Mouse (Mus musculus): ENCODE data around the gene Prr29. TPM values are rescaled to one million over a fixed set of nuclear protein-coding genes. Genes with fewer than 3 reads are reported as not detected.
A peak's percentile ranks its signal among the peaks of the same experiment; 100 is the strongest.

Prr29 gene
- polyA plus RNA-seq, 1 experiment: not detected

GRCm38 (mm10) chr11:106383051-106383790 lies 17.9 kb downstream of the Prr29 start:
- TF ChIP-seq USF1 (IDR thresholded peaks at IDR 0.05; ENCODE audit: low read depth): no peak
- TF ChIP-seq FOSL1 (IDR thresholded peaks at IDR 0.05; ENCODE audit: insufficient read depth, low read length, poor library complexity, severe bottlenecking): no peak
- no peak for TF ChIP-seq CEBPB (IDR thresholded peaks at IDR 0.05; ENCODE audit: low read depth)
- TF ChIP-seq MYOD1 (IDR thresholded peaks at IDR 0.05; ENCODE audit: control insufficient read depth, insufficient read length, low read depth): no peak
- no peak for TF ChIP-seq MAX (IDR thresholded peaks at IDR 0.05)
- TF ChIP-seq CTCF (IDR thresholded peaks at IDR 0.05; ENCODE audit: control insufficient read depth, insufficient read depth, insufficient read length): no peak
- TF ChIP-seq MYOG (IDR thresholded peaks at IDR 0.05; ENCODE audit: control insufficient read depth, extremely low read depth, insufficient read length): no peak
- Histone ChIP-seq H3K79me3 (ENCODE audit: low read depth) (no peaks in the 10 kb centered on the region), H3K27me3 (ENCODE audit: control insufficient read depth, insufficient read depth, insufficient read length) (peaks cover 18% of the 10 kb centered on the region), H3K36me3 (ENCODE audit: control insufficient read depth, insufficient read depth) (no peaks in the 10 kb centered on the region), H3K79me2 (ENCODE audit: control insufficient read depth, insufficient read depth) (no peaks in the 10 kb centered on the region), H3ac (ENCODE audit: control insufficient read depth, insufficient read length, low read depth) (no peak overlapping the region), H3K4me3 (ENCODE audit: insufficient read depth, poor library complexity, severe bottlenecking) (no peak overlapping the region)

- Histone ChIP-seq H3K4me3 (ENCODE audit: insufficient read depth, poor library complexity, severe bottlenecking) (no peak overlapping the region), H3K27me3 (ENCODE audit: control insufficient read depth, insufficient read depth, insufficient read length) (no peaks in the 10 kb centered on the region), H3K79me2 (ENCODE audit: control insufficient read depth, insufficient read depth) (no peaks in the 10 kb centered on the region), H3K79me3 (ENCODE audit: low read depth) (no peaks in the 10 kb centered on the region), H3ac (ENCODE audit: control insufficient read depth, insufficient read length, low read depth) (no peak overlapping the region), H3K36me3 (ENCODE audit: control insufficient read depth, insufficient read depth) (no peaks in the 10 kb centered on the region)
- TF ChIP-seq MYOD1 (IDR thresholded peaks at IDR 0.05; ENCODE audit: control insufficient read depth, insufficient read length, low read depth): no peak
- TF ChIP-seq FOSL1 (IDR thresholded peaks at IDR 0.05; ENCODE audit: insufficient read depth, low read length, poor library complexity, severe bottlenecking): no peak
- TF ChIP-seq CTCF (IDR thresholded peaks at IDR 0.05; ENCODE audit: control insufficient read depth, insufficient read depth, insufficient read length): no peak
- no peak for TF ChIP-seq MYOG (IDR thresholded peaks at IDR 0.05; ENCODE audit: control insufficient read depth, extremely low read depth, insufficient read length)
- no peak for TF ChIP-seq CEBPB (IDR thresholded peaks at IDR 0.05; ENCODE audit: low read depth)
- no peak for TF ChIP-seq USF1 (IDR thresholded peaks at IDR 0.05; ENCODE audit: low read depth)
- no peak for TF ChIP-seq MAX (IDR thresholded peaks at IDR 0.05)
These were observed 21.1 kb downstream of the Prr29 start for GRCm38 (mm10) chr11:106386409-106386808.

GRCm38 (mm10) chr11:106387020-106387419 lies 21.7 kb downstream of the Prr29 start:
- no peaks in the 10 kb centered on the region for H3K36me3 ChIP-seq (ENCODE audit: control insufficient read depth, insufficient read depth)
- H3K79me3 ChIP-seq (ENCODE audit: low read depth): no peaks in the 10 kb centered on the region
- TF ChIP-seq MYOG (IDR thresholded peaks at IDR 0.05; ENCODE audit: control insufficient read depth, extremely low read depth, insufficient read length): no peak
- TF ChIP-seq MYOD1 (IDR thresholded peaks at IDR 0.05; ENCODE audit: control insufficient read depth, insufficient read length, low read depth): no peak
- no peak for TF ChIP-seq MAX (IDR thresholded peaks at IDR 0.05)
- TF ChIP-seq CEBPB (IDR thresholded peaks at IDR 0.05; ENCODE audit: low read depth): no peak
- TF ChIP-seq USF1 (IDR thresholded peaks at IDR 0.05; ENCODE audit: low read depth): no peak
- no peak for TF ChIP-seq FOSL1 (IDR thresholded peaks at IDR 0.05; ENCODE audit: insufficient read depth, low read length, poor library complexity, severe bottlenecking)
- no peak overlapping the region for H3K4me3 ChIP-seq (ENCODE audit: insufficient read depth, poor library complexity, severe bottlenecking)
- no peak overlapping the region for H3ac ChIP-seq (ENCODE audit: control insufficient read depth, insufficient read length, low read depth)
- no peaks in the 10 kb centered on the region for H3K79me2 ChIP-seq (ENCODE audit: control insufficient read depth, insufficient read depth)
- H3K27me3 ChIP-seq (ENCODE audit: control insufficient read depth, insufficient read depth, insufficient read length): no peaks in the 10 kb centered on the region

GRCm38 (mm10) chr11:106387791-106388216 lies 22.5 kb downstream of the Prr29 start, which contains the start of gene Icam2:
TSS of gene Icam2 (minus strand) at chr11:106388075.
- Histone ChIP-seq H3K27me3 (ENCODE audit: control insufficient read depth, insufficient read depth, insufficient read length) (no peaks in the 10 kb centered on the region), H3K79me3 (ENCODE audit: low read depth) (no peaks in the 10 kb centered on the region), H3K36me3 (ENCODE audit: control insufficient read depth, insufficient read depth) (no peaks in the 10 kb centered on the region), H3ac (ENCODE audit: control insufficient read depth, insufficient read length, low read depth) (no peak within 1 kb of the TSS), H3K4me3 (ENCODE audit: insufficient read depth, poor library complexity, severe bottlenecking) (no peak within 1 kb of the TSS), H3K79me2 (ENCODE audit: control insufficient read depth, insufficient read depth) (no peaks in the 10 kb centered on the region)
- TF ChIP-seq FOSL1 (IDR thresholded peaks at IDR 0.05; ENCODE audit: insufficient read depth, low read length, poor library complexity, severe bottlenecking): no peak
- peak; percentile 18 for TF ChIP-seq USF1 (IDR thresholded peaks at IDR 0.05; ENCODE audit: low read depth)

- Histone ChIP-seq H3K36me3 (ENCODE audit: control insufficient read depth, insufficient read depth) (peaks cover 4% of the 10 kb centered on the region), H3K27me3 (ENCODE audit: control insufficient read depth, insufficient read depth, insufficient read length) (no peaks in the 10 kb centered on the region), H3ac (ENCODE audit: control insufficient read depth, insufficient read length, low read depth) (no peak overlapping the region), H3K79me2 (ENCODE audit: control insufficient read depth, insufficient read depth) (no peaks in the 10 kb centered on the region), H3K79me3 (ENCODE audit: low read depth) (no peaks in the 10 kb centered on the region), H3K4me3 (ENCODE audit: insufficient read depth, poor library complexity, severe bottlenecking) (no peak overlapping the region)
- TF ChIP-seq CEBPB (IDR thresholded peaks at IDR 0.05; ENCODE audit: low read depth): no peak
- no peak for TF ChIP-seq CTCF (IDR thresholded peaks at IDR 0.05; ENCODE audit: control insufficient read depth, insufficient read depth, insufficient read length)
- no peak for TF ChIP-seq FOSL1 (IDR thresholded peaks at IDR 0.05; ENCODE audit: insufficient read depth, low read length, poor library complexity, severe bottlenecking)
These were observed 24.3 kb downstream of the Prr29 start for GRCm38 (mm10) chr11:106389611-106390010.

GRCm38 (mm10) chr11:106390757-106391156 lies 25.5 kb downstream of the Prr29 start:
- Histone ChIP-seq H3K79me3 (ENCODE audit: low read depth) (no peaks in the 10 kb centered on the region), H3ac (ENCODE audit: control insufficient read depth, insufficient read length, low read depth) (no peak overlapping the region), H3K27me3 (ENCODE audit: control insufficient read depth, insufficient read depth, insufficient read length) (no peaks in the 10 kb centered on the region), H3K4me3 (ENCODE audit: insufficient read depth, poor library complexity, severe bottlenecking) (no peak overlapping the region), H3K36me3 (ENCODE audit: control insufficient read depth, insufficient read depth) (peaks cover 4% of the 10 kb centered on the region), H3K79me2 (ENCODE audit: control insufficient read depth, insufficient read depth) (no peaks in the 10 kb centered on the region)
- TF ChIP-seq MAX (IDR thresholded peaks at IDR 0.05) (no peak), MYOG (IDR thresholded peaks at IDR 0.05; ENCODE audit: control insufficient read depth, extremely low read depth, insufficient read length) (no peak), MYOD1 (IDR thresholded peaks at IDR 0.05; ENCODE audit: control insufficient read depth, insufficient read length, low read depth) (no peak), USF1 (IDR thresholded peaks at IDR 0.05; ENCODE audit: low read depth) (no peak), CTCF (IDR thresholded peaks at IDR 0.05; ENCODE audit: control insufficient read depth, insufficient read depth, insufficient read length) (no peak), FOSL1 (IDR thresholded peaks at IDR 0.05; ENCODE audit: insufficient read depth, low read length, poor library complexity, severe bottlenecking) (no peak), CEBPB (IDR thresholded peaks at IDR 0.05; ENCODE audit: low read depth) (no peak)
